Mouse (Mus musculus) inflammation-experienced regulatory T-cells, adult 6 months (primary cell): ENCODE measurements around the gene Asb5. TPM values are rescaled to one million over a fixed set of nuclear protein-coding genes. Genes with fewer than 3 reads are reported as not detected.
"Not testable (repeated sequence)": the region's sequence is repeated elsewhere in the genome, so short reads cannot be mapped to it uniquely, and the experiment has no call there.

ENCODE experiments used
- ATAC-seq: one replicate; pipeline ENCODE4 v1.8.0; 2017
- polyA plus RNA-seq, 3 experiments: library from polyadenylated mRNA; unstranded; fragments of 100-300 nt; shearing (Covaris generic); gene quantifications; one replicate each; pipeline ENCODE4 v1.2.1; 2017

The Asb5 gene
- polyA plus RNA-seq, 3 experiments from 2014 or later = not detected

- no peak for ATAC-seq
Measured at GRCm38 (mm10) chr8:54541331-54541730, 12.0 kb downstream of the Asb5 start.

- no peak for ATAC-seq
Measured at GRCm38 (mm10) chr8:54548383-54548782, 19.0 kb downstream of the Asb5 start.

GRCm38 (mm10) chr8:54550026-54550574, 20.7 kb downstream of the Asb5 start:
- no peak for ATAC-seq

GRCm38 (mm10) chr8:54554921-54555320, 25.5 kb downstream of the Asb5 start:
- ATAC-seq = no peak

GRCm38 (mm10) chr8:54562137-54562536, 32.8 kb downstream of the Asb5 start:
- no peak for ATAC-seq

GRCm38 (mm10) chr8:54565181-54565580, 35.8 kb downstream of the Asb5 start:
- ATAC-seq = no peak

GRCm38 (mm10) chr8:54565603-54566260, 36.4 kb downstream of the Asb5 start:
- no peak for ATAC-seq

GRCm38 (mm10) chr8:54567168-54567567, 37.8 kb downstream of the Asb5 start:
- no peak for ATAC-seq

GRCm38 (mm10) chr8:54570618-54571609, 41.5 kb downstream of the Asb5 start:
- no peak for ATAC-seq

GRCm38 (mm10) chr8:54581436-54581835, 52.1 kb downstream of the Asb5 start:
- no peak for ATAC-seq

GRCm38 (mm10) chr8:54582886-54583285, 53.5 kb downstream of the Asb5 start:
- ATAC-seq = no peak

GRCm38 (mm10) chr8:54594634-54595033, 65.3 kb downstream of the Asb5 start:
- no peak for ATAC-seq

- ATAC-seq = no peak
Measured at GRCm38 (mm10) chr8:54596051-54596450, 66.7 kb downstream of the Asb5 start.

- ATAC-seq = no peak
Measured at GRCm38 (mm10) chr8:54596940-54597339, 67.6 kb downstream of the Asb5 start.

GRCm38 (mm10) chr8:54597386-54597785, 68.0 kb downstream of the Asb5 start:
- ATAC-seq = no peak

- ATAC-seq = no peak
Measured at GRCm38 (mm10) chr8:54600671-54601251, 71.4 kb downstream of the Asb5 start, which contains the start of gene Spata4. Gene Spata4, plus strand, starts transcription at chr8:54600781.

- no peak for ATAC-seq
Measured at GRCm38 (mm10) chr8:54603440-54603839, 74.1 kb downstream of the Asb5 start.

GRCm38 (mm10) chr8:54609336-54609735, 80.0 kb downstream of the Asb5 start:
- no peak for ATAC-seq

- ATAC-seq = no peak
Measured at GRCm38 (mm10) chr8:54610238-54610637, 80.9 kb downstream of the Asb5 start.

- ATAC-seq = not testable (repeated sequence)
Measured at GRCm38 (mm10) chr8:54616710-54617109, 87.3 kb downstream of the Asb5 start.
